Mouse (Mus musculus) intestine, embryonic 14.5 days (tissue): ENCODE data around the gene Parp11. TPM values are rescaled to one million over a fixed set of nuclear protein-coding genes. Genes with fewer than 3 reads are reported as not detected.

Experiments
- ATAC-seq: fragments of 200-750 bp; cut with Nextera tagmentation; replicated peaks from 2 replicates; pipeline ENCODE4 v1.8.0; 2017; ENCODE audit warnings: low read depth, moderate number of reproducible peaks, moderate TSS enrichment, moderate library complexity; ENCODE audit not compliant: low FRiP score, low TSS enrichment
- DNase-seq: peaks from one replicate; pipeline ENCODE4 v3.0.0-alpha.2; 2018; ENCODE audit warnings: low spot score
- H3K27ac ChIP-seq: fragments of 300-500 bp; sonication (generic); 2 replicates; pipeline ENCODE4 v1.5.1; 2014; ENCODE audit warnings: low read depth, mild to moderate bottlenecking, control low read depth
- H3K27me3 ChIP-seq: fragments of 300-500 bp; sonication (generic); replicated peaks from 2 replicates; pipeline ENCODE4 v1.6.1; 2014; ENCODE audit warnings: low read length, control low read depth; ENCODE audit not compliant: control insufficient read depth, insufficient read depth
- H3K36me3 ChIP-seq: fragments of 300-500 bp; sonication (generic); 2 replicates; pipeline ENCODE4 v1.6.1; 2014; ENCODE audit warnings: low read length, control low read depth; ENCODE audit not compliant: control insufficient read depth, insufficient read depth
- H3K4me1 ChIP-seq: fragments of 300-500 bp; sonication (generic); replicated peaks from 2 replicates; pipeline ENCODE4 v1.6.1; 2014; ENCODE audit warnings: low read length, control low read depth, mixed read lengths; ENCODE audit not compliant: control insufficient read depth, insufficient read depth
- H3K4me2 ChIP-seq: fragments of 300-500 bp; sonication (generic); 2 replicates; pipeline ENCODE4 v1.6.1; 2014; ENCODE audit warnings: low read length
- H3K4me3 ChIP-seq: fragments of 300-500 bp; sonication (generic); 2 replicates; pipeline ENCODE4 v1.5.1; 2014; ENCODE audit warnings: low read depth, low read length, control low read depth, mixed read lengths
- H3K9ac ChIP-seq: fragments of 300-500 bp; sonication (generic); 2 replicates; pipeline ENCODE4 v1.6.1; 2014; ENCODE audit warnings: mild to moderate bottlenecking, low read length
- H3K9me3 ChIP-seq: fragments of 300-500 bp; sonication (generic); 2 replicates; pipeline ENCODE4 v1.6.1; 2016; ENCODE audit warnings: low read length, control low read depth; ENCODE audit not compliant: control insufficient read depth
- WGBS: fragments of 180-500 bp; shearing (Covaris S2); extraction: QIAGEN DNeasy Blood & Tissue Kit; methylation state at CpG from one replicate; pipeline ENCODE4 v1.1.7; 2014; 5-methylcytosine and 5-hydroxymethylcytosine counted together
- polyA plus RNA-seq: library from polyadenylated mRNA; unstranded; fragments of >200 nt; fragmentation: Nextera tagmentation; extraction: Ambion mirVana; gene quantifications from 2 replicates; pipeline ENCODE4 v1.2.1, GENCODE M21; 2014

Gene Parp11
- polyA plus RNA-seq, 1 experiment from 2014 or later: 24.6 TPM

- Histone ChIP-seq H3K27me3 (no peaks in the 10 kb centered on the region), H3K4me2 (no peak overlapping the region), H3K9me3 (no peaks in the 10 kb centered on the region), H3K4me1 (no peaks in the 10 kb centered on the region), H3K9ac (no peak overlapping the region), H3K36me3 (no peaks in the 10 kb centered on the region), H3K4me3 (no peak overlapping the region), H3K27ac (no peak overlapping the region)
- DNase-seq (no peak), ATAC-seq (no peak)
- WGBS: 70% methylated on average over 2 of the region's 2 CpGs
Measured at GRCm38 (mm10) chr6:127420115-127420514, 26.5 kb upstream of the Parp11 start.

- no peaks in the 10 kb centered on the region for H3K4me1 ChIP-seq
- H3K27me3 ChIP-seq: no peaks in the 10 kb centered on the region
- no peak for ATAC-seq
- H3K4me3 ChIP-seq: no peak overlapping the region
- no peaks in the 10 kb centered on the region for H3K9me3 ChIP-seq
- H3K36me3 ChIP-seq: no peaks in the 10 kb centered on the region
- DNase-seq: no peak
- 76% methylated on average over 5 of the region's 5 CpGs for WGBS
- H3K27ac ChIP-seq: no peak overlapping the region
- no peak overlapping the region for H3K4me2 ChIP-seq
- H3K9ac ChIP-seq: no peak overlapping the region
Measured at GRCm38 (mm10) chr6:127425095-127425494, 21.5 kb upstream of the Parp11 start.

- Histone ChIP-seq H3K4me3 (no peak overlapping the region), H3K4me1 (no peaks in the 10 kb centered on the region), H3K4me2 (no peak overlapping the region), H3K27ac (no peak overlapping the region), H3K9me3 (no peaks in the 10 kb centered on the region), H3K9ac (no peak overlapping the region), H3K36me3 (no peaks in the 10 kb centered on the region), H3K27me3 (no peaks in the 10 kb centered on the region)
- DNase-seq: no peak
- no peak for ATAC-seq
- 82% methylated on average over 7 of the region's 7 CpGs for WGBS
Measured at GRCm38 (mm10) chr6:127430716-127431115, 15.9 kb upstream of the Parp11 start.

- Histone ChIP-seq H3K36me3 (no peaks in the 10 kb centered on the region), H3K4me1 (no peaks in the 10 kb centered on the region), H3K27ac (no peak overlapping the region), H3K4me2 (no peak overlapping the region), H3K4me3 (no peak overlapping the region), H3K9ac (no peak overlapping the region), H3K27me3 (no peaks in the 10 kb centered on the region), H3K9me3 (no peaks in the 10 kb centered on the region)
- WGBS: 54% methylated on average over 6 of the region's 6 CpGs
- DNase-seq (no peak), ATAC-seq (no peak)
Measured at GRCm38 (mm10) chr6:127431196-127431766, 15.4 kb upstream of the Parp11 start.

DNA sequence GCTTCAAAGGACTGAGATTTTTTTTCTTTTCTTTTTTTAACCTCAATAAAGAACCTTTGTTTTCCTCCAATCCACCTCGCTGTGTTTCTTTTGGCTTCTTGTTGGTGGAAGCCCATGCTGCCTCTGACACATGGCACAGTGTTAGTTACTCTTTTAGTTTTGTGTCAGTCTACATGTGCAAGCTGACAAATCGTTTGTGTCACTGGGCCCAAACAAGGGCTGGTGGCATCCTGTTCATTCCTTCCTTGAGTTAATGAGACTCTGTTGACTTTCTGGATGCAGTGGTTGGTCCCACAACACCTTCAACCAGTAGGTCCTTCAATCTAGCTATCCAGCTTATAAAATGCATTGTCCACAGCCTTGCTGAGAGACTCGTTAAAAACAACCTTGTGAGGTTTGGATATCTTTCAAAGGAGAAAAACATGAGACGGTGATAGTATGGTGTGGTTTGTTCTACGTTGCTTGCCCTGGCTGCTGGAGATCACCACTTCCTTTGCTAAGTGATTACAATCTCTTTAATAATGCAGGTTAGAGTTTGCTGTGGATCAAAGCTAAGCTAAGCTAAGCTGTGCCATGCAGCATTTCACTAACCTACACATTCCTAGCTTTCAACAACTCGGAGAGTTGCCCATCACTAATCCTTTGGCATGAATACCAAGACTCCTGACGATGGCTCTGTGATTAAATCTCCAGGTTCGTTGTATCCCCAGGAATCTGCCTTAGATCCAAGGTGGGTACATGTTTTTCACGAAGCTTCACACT is 12.6 kb upstream of the Parp11 start:
- Histone ChIP-seq H3K27ac (no peak overlapping the region), H3K4me2 (no peak overlapping the region), H3K4me1 (no peaks in the 10 kb centered on the region), H3K9ac (no peak overlapping the region), H3K9me3 (no peaks in the 10 kb centered on the region), H3K27me3 (no peaks in the 10 kb centered on the region), H3K4me3 (no peak overlapping the region), H3K36me3 (no peaks in the 10 kb centered on the region)
- ATAC-seq: no peak
- 78% methylated on average over 9 of the region's 9 CpGs for WGBS
- DNase-seq: no peak

- no peak overlapping the region for H3K9ac ChIP-seq
- H3K4me2 ChIP-seq: no peak overlapping the region
- H3K36me3 ChIP-seq: no peaks in the 10 kb centered on the region
- no peaks in the 10 kb centered on the region for H3K27me3 ChIP-seq
- H3K4me3 ChIP-seq: no peak overlapping the region
- H3K27ac ChIP-seq: no peak overlapping the region
- 80% methylated on average over 4 of the region's 4 CpGs for WGBS
- DNase-seq (no peak), ATAC-seq (no peak)
- H3K4me1 ChIP-seq: no peaks in the 10 kb centered on the region
- H3K9me3 ChIP-seq: no peaks in the 10 kb centered on the region
Measured at GRCm38 (mm10) chr6:127434648-127434984, 12.0 kb upstream of the Parp11 start.

DNA sequence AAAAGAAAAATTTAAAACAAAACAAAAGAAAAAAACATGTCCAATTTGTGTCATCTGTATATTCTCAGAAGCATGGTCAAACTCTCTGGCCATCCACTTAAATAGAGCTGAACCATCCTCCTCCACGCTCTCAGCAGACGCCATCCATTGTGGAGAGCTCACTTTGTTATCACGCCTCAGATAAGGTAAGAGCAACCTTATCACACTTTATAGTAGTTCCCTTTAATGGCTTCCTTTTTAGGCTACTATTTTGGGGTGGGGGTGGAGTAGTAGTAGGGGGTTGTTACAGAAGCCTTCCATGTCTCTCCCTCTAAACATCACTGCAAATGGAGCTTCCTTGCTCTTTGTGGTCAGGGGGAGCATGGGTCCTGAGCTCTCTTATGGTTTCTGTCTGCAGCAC is 7.6 kb upstream of the Parp11 start:
- WGBS: 64% methylated on average over 3 of the region's 3 CpGs

GRCm38 (mm10) chr6:127439540-127440195 is 7.0 kb upstream of the Parp11 start:
- ATAC-seq: no peak
- DNase-seq: no peak
- no peaks in the 10 kb centered on the region for H3K9me3 ChIP-seq
- H3K4me2 ChIP-seq: no peak overlapping the region
- WGBS: 84% methylated on average over 5 of the region's 5 CpGs
- no peaks in the 10 kb centered on the region for H3K27me3 ChIP-seq
- H3K4me1 ChIP-seq: no peaks in the 10 kb centered on the region
- no peak overlapping the region for H3K4me3 ChIP-seq
- H3K27ac ChIP-seq: no peak overlapping the region
- no peaks in the 10 kb centered on the region for H3K36me3 ChIP-seq
- H3K9ac ChIP-seq: no peak overlapping the region

More for the DNA sequence above, 7.6 kb upstream of the Parp11 start:
- H3K9ac ChIP-seq: no peak overlapping the region
- H3K4me2 ChIP-seq: no peak overlapping the region
- no peaks in the 10 kb centered on the region for H3K9me3 ChIP-seq
- no peak overlapping the region for H3K4me3 ChIP-seq
- H3K27ac ChIP-seq: no peak overlapping the region
- H3K27me3 ChIP-seq: no peaks in the 10 kb centered on the region
- DNase-seq (no peak), ATAC-seq (no peak)
- H3K36me3 ChIP-seq: no peaks in the 10 kb centered on the region
- no peaks in the 10 kb centered on the region for H3K4me1 ChIP-seq
